Mouse (Mus musculus): ENCODE data around the gene Lzic.

GRCm38 (mm10) chr4:149477078-149477477 is 8.0 kb upstream of the Lzic start, which contains the start of gene Tmem274:
- TF ChIP-seq POLR2A (IDR thresholded peaks at IDR 0.05; ENCODE audit: low read depth, low read length) (no peak), CTCF (conservative IDR thresholded peaks at IDR 0.05 in 1 of 2, IDR thresholded peaks at IDR 0.05 in 1 of 2; ENCODE audit: low read depth in 2 of 2, low read length in 2 of 2) (no peak), SMC3 (IDR thresholded peaks at IDR 0.05; ENCODE audit: low read depth, low read length) (no peak), IRF4 (IDR thresholded peaks at IDR 0.05; ENCODE audit: low read depth, low read length) (no peak), MXI1 (IDR thresholded peaks at IDR 0.05; ENCODE audit: low read depth, low read length) (no peak)

Data from CH12.LX (cell line).